Mouse (Mus musculus): ENCODE results near the gene Slc25a15. TPM values are rescaled to one million over a fixed set of nuclear protein-coding genes. Genes with fewer than 3 reads are reported as not detected.

The Slc25a15 gene
- polyA plus RNA-seq, 1 experiment from 2014 or later = 8.7 TPM

DNA sequence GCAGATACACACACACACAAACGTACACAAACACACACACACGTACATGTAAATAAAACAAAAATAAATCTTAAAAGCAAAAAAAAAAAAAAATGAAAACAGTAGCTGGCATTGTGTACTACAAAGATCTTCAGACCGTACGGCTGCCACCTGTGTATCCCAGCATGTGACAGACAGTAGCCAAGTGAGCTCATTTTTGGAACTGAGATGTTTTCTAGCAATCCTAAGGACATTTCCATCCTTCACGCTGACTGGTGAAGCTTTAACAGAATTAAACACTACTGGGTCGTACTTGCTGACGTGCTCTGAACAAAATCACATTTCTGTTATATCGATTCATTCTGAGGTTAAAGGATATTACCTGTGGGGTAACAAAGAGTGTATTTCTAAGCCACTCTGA lies 3.1 kb downstream of the Slc25a15 start:
- H3K4me3 ChIP-seq (replicated peaks; ENCODE audit: low read length) = no peak overlapping the region
- H3K4me1 ChIP-seq (replicated peaks; ENCODE audit: control insufficient read depth, insufficient read depth, low read length) = peaks cover 12% of the 10 kb centered on the region
- no peak overlapping the region for H3K9ac ChIP-seq (replicated peaks; ENCODE audit: low read depth, low read length)
- H3K9me3 ChIP-seq (ENCODE audit: control insufficient read depth, low read length) = no peaks in the 10 kb centered on the region
- ATAC-seq = no peak
- no peaks in the 10 kb centered on the region for H3K27me3 ChIP-seq (replicated peaks; ENCODE audit: control insufficient read depth, insufficient read depth, low read length)
- H3K4me2 ChIP-seq (ENCODE audit: low read length) = no peak overlapping the region
- H3K27ac ChIP-seq (ENCODE audit: low read length) = no peak overlapping the region
- 95% methylated on average over 8 of the region's 8 CpGs for WGBS
- no peaks in the 10 kb centered on the region for H3K36me3 ChIP-seq (ENCODE audit: control insufficient read depth, insufficient read depth)

DNA sequence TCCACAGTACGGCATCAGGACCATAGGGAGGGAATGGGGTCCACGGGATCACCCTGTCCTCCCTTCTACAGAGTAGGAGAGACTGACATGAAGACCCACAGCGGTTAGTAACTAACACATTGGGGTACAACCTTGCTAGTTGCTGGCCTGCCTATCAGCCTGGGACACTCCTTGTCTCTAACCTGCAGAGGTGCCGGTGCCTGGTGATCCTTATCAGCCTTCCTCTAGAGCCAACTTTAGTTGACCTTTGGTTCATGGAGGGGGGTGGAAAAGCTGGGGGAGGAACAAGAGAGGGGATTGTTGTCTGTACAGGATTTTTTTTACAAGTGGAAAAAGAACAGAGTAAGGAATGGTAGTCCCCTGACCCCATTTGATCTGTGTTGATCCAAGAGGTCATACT lies 3.9 kb downstream of the Slc25a15 start:
- Histone ChIP-seq H3K36me3 (ENCODE audit: control insufficient read depth, insufficient read depth) (no peaks in the 10 kb centered on the region), H3K9ac (replicated peaks; ENCODE audit: low read depth, low read length) (no peak overlapping the region), H3K27me3 (replicated peaks; ENCODE audit: control insufficient read depth, insufficient read depth, low read length) (no peaks in the 10 kb centered on the region), H3K27ac (ENCODE audit: low read length) (no peak overlapping the region), H3K4me1 (replicated peaks; ENCODE audit: control insufficient read depth, insufficient read depth, low read length) (peaks cover 12% of the 10 kb centered on the region), H3K4me3 (replicated peaks; ENCODE audit: low read length) (no peak overlapping the region), H3K9me3 (ENCODE audit: control insufficient read depth, low read length) (no peaks in the 10 kb centered on the region), H3K4me2 (ENCODE audit: low read length) (no peak overlapping the region)
- no peak for ATAC-seq
- 90% methylated on average over 4 of the region's 4 CpGs for WGBS

DNA sequence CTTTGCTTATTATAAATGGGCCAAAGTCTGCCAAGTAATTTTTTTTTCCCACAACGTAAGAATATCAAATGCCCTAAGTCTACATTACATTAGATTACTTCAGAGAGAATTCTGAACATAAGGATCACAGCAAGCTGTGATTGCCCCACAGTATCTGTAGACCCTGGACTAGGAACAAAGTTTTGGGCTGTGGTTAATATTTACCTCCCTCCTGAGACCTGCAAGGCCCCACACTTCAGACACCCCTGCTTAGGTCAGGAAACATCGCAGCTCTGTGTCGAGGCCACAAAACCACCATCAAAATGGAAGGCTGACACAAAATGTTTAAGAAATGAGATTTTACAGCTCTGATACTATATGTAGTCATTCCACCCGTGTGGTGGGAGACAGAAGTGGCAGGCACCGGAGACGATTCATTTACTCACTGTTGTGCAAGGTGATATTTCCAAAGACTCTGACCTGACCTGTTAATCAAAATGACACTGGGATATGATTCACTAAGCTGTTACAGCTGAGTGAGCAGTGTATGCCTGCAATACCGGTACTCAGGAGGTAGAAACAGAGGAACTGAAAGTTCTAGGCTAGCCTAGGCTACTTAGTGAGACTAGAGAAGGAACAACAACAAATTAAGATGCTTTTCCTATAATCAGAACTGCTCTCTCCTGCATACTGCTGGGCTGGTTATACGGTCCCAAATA lies 7.5 kb downstream of the Slc25a15 start:
- Histone ChIP-seq H3K9me3 (ENCODE audit: control insufficient read depth, low read length) (no peaks in the 10 kb centered on the region), H3K4me1 (replicated peaks; ENCODE audit: control insufficient read depth, insufficient read depth, low read length) (no peaks in the 10 kb centered on the region), H3K27me3 (replicated peaks; ENCODE audit: control insufficient read depth, insufficient read depth, low read length) (no peaks in the 10 kb centered on the region), H3K9ac (replicated peaks; ENCODE audit: low read depth, low read length) (no peak overlapping the region), H3K4me3 (replicated peaks; ENCODE audit: low read length) (no peak overlapping the region), H3K4me2 (ENCODE audit: low read length) (no peak overlapping the region), H3K36me3 (ENCODE audit: control insufficient read depth, insufficient read depth) (no peaks in the 10 kb centered on the region), H3K27ac (ENCODE audit: low read length) (no peak overlapping the region)
- no peak for ATAC-seq
- 92% methylated on average over 8 of the region's 8 CpGs for WGBS

DNA sequence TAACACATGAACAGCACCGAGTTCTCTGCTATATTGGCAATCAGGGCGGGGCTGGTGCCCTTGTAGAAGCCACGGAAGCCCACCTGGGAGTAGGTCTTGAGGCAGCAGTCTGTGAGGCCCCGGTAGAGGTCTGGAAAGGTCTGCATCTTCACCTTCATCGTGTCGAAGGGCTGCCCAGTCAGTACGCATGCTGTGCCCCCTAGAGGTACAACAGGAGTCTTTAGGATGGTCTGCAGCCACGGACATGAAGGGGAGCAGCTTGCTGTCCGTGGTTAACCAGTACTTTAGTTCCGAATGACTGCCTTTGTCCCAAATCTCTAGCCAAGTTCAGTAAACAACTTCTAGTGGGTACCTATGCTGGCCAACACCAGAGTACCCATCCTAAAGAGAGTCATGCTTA lies 8.5 kb downstream of the Slc25a15 start:
- Histone ChIP-seq H3K4me3 (replicated peaks; ENCODE audit: low read length) (no peak overlapping the region), H3K4me2 (ENCODE audit: low read length) (no peak overlapping the region), H3K4me1 (replicated peaks; ENCODE audit: control insufficient read depth, insufficient read depth, low read length) (no peaks in the 10 kb centered on the region), H3K36me3 (ENCODE audit: control insufficient read depth, insufficient read depth) (no peaks in the 10 kb centered on the region), H3K27me3 (replicated peaks; ENCODE audit: control insufficient read depth, insufficient read depth, low read length) (no peaks in the 10 kb centered on the region), H3K9me3 (ENCODE audit: control insufficient read depth, low read length) (no peaks in the 10 kb centered on the region), H3K9ac (replicated peaks; ENCODE audit: low read depth, low read length) (no peak overlapping the region), H3K27ac (ENCODE audit: low read length) (no peak overlapping the region)
- WGBS = 78% methylated on average over 10 of the region's 10 CpGs
- no peak for ATAC-seq

DNA sequence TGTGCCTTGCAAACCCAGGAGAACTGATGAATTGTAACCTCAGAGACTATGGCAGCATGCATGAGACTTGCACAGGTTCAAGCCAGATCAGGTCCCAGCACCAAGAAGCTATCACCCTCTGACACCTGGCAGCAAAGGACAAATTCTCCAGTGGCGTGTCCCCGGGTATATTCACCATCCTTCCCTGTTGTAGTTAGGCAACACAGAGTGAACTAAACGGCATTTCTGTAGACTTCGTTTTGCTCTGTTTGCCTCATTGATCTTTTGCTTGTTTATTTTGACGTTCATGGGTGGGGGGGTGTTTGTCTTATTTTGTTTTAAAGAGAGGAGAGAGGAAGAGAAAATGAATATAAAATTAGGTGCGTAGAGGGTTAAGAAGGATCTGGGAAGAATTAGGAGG lies 13.2 kb downstream of the Slc25a15 start:
- Histone ChIP-seq H3K27me3 (replicated peaks; ENCODE audit: control insufficient read depth, insufficient read depth, low read length) (no peaks in the 10 kb centered on the region), H3K27ac (ENCODE audit: low read length) (no peak overlapping the region), H3K9me3 (ENCODE audit: control insufficient read depth, low read length) (no peaks in the 10 kb centered on the region), H3K36me3 (ENCODE audit: control insufficient read depth, insufficient read depth) (peaks cover 3% of the 10 kb centered on the region; the same call in 1 of the 2 replicates), H3K4me3 (replicated peaks; ENCODE audit: low read length) (no peak overlapping the region), H3K4me1 (replicated peaks; ENCODE audit: control insufficient read depth, insufficient read depth, low read length) (no peaks in the 10 kb centered on the region), H3K4me2 (ENCODE audit: low read length) (no peak overlapping the region), H3K9ac (replicated peaks; ENCODE audit: low read depth, low read length) (no peak overlapping the region)
- ATAC-seq = no peak
- 95% methylated on average over 6 of the region's 6 CpGs for WGBS

DNA sequence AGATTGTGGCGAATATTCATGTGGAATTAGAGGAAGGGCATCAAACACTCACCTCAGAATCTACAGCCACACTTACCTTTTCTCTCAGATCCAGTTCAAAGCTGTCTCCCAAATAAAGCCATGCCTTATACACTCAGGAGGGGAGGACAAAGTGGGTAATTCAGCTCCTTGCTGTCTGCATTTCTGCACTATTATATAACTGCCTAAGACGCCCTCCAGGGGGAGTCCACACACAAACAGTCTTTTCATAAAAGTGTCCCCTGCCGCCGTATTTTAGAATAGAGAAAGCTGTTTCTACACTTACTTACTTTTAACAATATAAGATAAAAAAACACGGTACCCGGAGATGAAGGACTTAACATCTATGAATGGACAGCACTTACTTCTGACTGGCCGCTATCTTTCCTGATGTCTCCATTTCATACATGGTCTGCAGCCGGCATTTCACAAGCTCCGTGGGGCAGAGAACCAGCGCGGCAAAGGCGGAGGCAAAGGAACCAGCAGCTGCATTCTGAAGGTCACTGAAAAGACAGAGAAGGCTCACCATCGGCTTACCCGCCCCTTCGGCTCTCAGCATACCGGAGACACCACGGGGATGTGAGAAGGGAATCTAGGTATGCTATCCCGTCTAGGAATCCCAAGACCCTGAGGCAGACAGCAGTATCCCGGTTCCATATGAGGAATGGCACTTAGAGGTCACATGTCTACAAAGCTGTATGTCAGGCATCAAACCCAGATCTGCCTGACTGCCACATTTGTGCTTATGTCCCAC lies 15.4 kb downstream of the Slc25a15 start:
- no peaks in the 10 kb centered on the region for H3K9me3 ChIP-seq (ENCODE audit: control insufficient read depth, low read length)
- ATAC-seq = no peak
- WGBS = 78% methylated on average over 19 of the region's 19 CpGs

DNA sequence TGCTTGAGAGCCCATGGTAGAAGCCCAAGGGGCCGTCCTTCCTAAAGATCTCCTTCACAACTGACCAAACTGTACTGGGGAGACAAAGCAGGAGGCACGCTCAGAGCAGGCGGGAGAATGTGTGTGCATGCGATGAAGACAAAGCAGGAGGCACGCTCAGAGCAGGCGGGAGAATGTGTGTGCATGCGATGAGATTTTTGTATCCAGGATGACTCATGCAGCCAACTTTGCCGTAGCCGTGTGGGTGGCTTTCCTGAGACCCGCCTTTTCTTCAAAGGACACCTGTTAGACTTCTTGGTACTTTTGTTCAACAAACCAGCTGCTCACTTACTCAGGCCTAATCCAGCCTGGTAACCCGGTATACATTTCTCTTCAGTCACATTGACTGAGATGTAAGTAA lies 17.5 kb downstream of the Slc25a15 start:
- Histone ChIP-seq H3K4me3 (replicated peaks; ENCODE audit: low read length) (no peak overlapping the region), H3K9ac (replicated peaks; ENCODE audit: low read depth, low read length) (no peak overlapping the region), H3K9me3 (ENCODE audit: control insufficient read depth, low read length) (no peaks in the 10 kb centered on the region), H3K27me3 (replicated peaks; ENCODE audit: control insufficient read depth, insufficient read depth, low read length) (no peaks in the 10 kb centered on the region), H3K27ac (ENCODE audit: low read length) (no peak overlapping the region), H3K36me3 (ENCODE audit: control insufficient read depth, insufficient read depth) (peaks cover 3% of the 10 kb centered on the region; the same call in 1 of the 2 replicates), H3K4me1 (replicated peaks; ENCODE audit: control insufficient read depth, insufficient read depth, low read length) (no peaks in the 10 kb centered on the region), H3K4me2 (ENCODE audit: low read length) (no peak overlapping the region)
- ATAC-seq = no peak
- 94% methylated on average over 11 of the region's 11 CpGs for WGBS

More for the DNA sequence above, 15.4 kb downstream of the Slc25a15 start:
- H3K36me3 ChIP-seq (ENCODE audit: control insufficient read depth, insufficient read depth) = peaks cover 3% of the 10 kb centered on the region; the same call in 1 of the 2 replicates
- H3K4me1 ChIP-seq (replicated peaks; ENCODE audit: control insufficient read depth, insufficient read depth, low read length) = no peaks in the 10 kb centered on the region
- H3K27ac ChIP-seq (ENCODE audit: low read length) = no peak overlapping the region
- no peaks in the 10 kb centered on the region for H3K27me3 ChIP-seq (replicated peaks; ENCODE audit: control insufficient read depth, insufficient read depth, low read length)
- H3K9ac ChIP-seq (replicated peaks; ENCODE audit: low read depth, low read length) = no peak overlapping the region
- H3K4me3 ChIP-seq (replicated peaks; ENCODE audit: low read length) = no peak overlapping the region
- H3K4me2 ChIP-seq (ENCODE audit: low read length) = no peak overlapping the region

DNA sequence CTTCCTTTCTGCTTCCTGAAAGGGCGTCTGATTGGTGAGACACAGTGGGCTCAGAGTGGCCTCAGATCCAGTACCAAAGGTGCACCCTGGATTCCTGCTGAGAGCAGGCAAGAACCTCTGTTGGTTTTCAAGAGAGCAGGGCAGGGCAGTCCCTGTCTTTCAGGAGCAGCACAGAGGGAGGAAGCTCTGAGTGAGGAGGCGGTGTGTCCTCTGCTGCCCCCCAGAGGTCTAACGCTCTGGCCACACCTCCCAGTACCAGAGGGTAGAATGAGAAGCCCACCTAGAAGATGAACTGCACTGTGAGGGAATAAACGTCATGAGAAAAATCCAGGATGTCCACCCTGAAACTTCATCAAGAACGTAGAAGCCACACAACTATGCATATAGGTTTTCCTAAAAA lies 21.5 kb downstream of the Slc25a15 start:
- Histone ChIP-seq H3K4me1 (replicated peaks; ENCODE audit: control insufficient read depth, insufficient read depth, low read length) (no peaks in the 10 kb centered on the region), H3K27me3 (replicated peaks; ENCODE audit: control insufficient read depth, insufficient read depth, low read length) (no peaks in the 10 kb centered on the region), H3K9ac (replicated peaks; ENCODE audit: low read depth, low read length) (no peak overlapping the region), H3K4me3 (replicated peaks; ENCODE audit: low read length) (no peak overlapping the region), H3K4me2 (ENCODE audit: low read length) (no peak overlapping the region), H3K27ac (ENCODE audit: low read length) (no peak overlapping the region), H3K9me3 (ENCODE audit: control insufficient read depth, low read length) (no peaks in the 10 kb centered on the region), H3K36me3 (ENCODE audit: control insufficient read depth, insufficient read depth) (peaks cover 3% of the 10 kb centered on the region; the same call in 1 of the 2 replicates)
- ATAC-seq = peak; percentile 72; the same call in 1 of the 2 replicates
- WGBS = 40% methylated on average over 5 of the region's 5 CpGs

DNA sequence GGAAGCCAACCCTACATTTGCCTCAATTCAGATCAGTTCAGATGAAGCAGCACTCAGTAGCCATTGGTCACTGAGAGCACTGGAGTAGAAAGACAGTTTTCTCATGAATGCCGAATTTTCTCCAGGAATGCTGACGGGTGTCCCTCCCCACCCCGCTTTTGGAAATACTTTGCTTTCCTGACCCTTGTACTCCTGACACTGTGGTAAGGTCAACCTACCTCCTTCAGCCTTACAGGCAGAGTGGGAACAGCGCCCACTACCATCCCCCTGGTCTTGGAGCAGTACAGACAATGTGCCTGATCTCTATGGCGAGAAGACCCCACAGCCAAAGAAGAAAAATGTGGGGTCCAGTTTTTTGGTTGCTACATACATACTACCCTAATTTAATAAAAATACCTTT lies 22.1 kb downstream of the Slc25a15 start:
- H3K9ac ChIP-seq (replicated peaks; ENCODE audit: low read depth, low read length) = no peak overlapping the region
- H3K36me3 ChIP-seq (ENCODE audit: control insufficient read depth, insufficient read depth) = peaks cover 3% of the 10 kb centered on the region; the same call in 1 of the 2 replicates
- WGBS = 93% methylated on average over 5 of the region's 5 CpGs
- H3K27ac ChIP-seq (ENCODE audit: low read length) = no peak overlapping the region
- H3K9me3 ChIP-seq (ENCODE audit: control insufficient read depth, low read length) = no peaks in the 10 kb centered on the region
- H3K4me2 ChIP-seq (ENCODE audit: low read length) = no peak overlapping the region
- H3K27me3 ChIP-seq (replicated peaks; ENCODE audit: control insufficient read depth, insufficient read depth, low read length) = no peaks in the 10 kb centered on the region
- ATAC-seq = no peak
- H3K4me1 ChIP-seq (replicated peaks; ENCODE audit: control insufficient read depth, insufficient read depth, low read length) = no peaks in the 10 kb centered on the region
- H3K4me3 ChIP-seq (replicated peaks; ENCODE audit: low read length) = no peak overlapping the region

Measured in forebrain, embryonic 16.5 days (tissue).